Mouse (Mus musculus): ENCODE results near the gene Insyn1.

The Insyn1 gene

DNA sequence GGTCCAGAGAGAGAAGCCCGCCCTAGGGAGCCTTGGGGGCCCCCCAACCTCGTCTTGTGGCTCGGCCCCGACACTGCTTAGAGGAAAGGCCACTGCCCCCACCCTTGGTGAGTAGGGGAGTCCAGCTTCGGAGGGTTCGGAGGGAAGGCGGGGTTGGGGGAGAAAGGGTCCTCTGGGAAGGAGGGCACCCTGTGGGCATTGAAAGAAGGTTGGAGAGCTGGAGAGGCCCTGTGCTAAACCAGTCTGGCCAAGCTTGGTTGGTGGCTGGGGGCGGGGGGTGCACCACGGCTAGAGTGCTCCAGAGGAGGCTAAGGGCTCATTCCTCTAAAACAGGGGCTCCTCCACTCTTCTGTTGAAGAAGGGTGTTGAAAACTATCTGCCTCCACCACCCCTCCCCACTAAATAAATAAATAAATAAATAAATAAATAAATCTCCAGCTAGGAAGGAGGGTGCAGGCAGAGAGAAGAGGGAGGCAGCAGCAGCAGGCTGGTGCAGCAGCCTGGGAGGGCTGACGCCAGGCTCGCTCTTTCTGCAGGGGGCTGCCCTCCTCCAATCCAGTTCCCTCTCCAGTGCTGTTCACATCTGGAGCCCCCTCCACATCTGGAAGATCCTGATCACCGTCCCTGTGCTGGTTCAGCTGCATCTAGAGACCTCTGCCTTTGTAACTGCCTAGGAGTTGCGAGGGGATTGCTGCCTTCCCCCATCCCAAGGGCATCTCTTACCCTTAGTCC, 896 bp downstream of the Insyn1 start:
- no peak for DNase-seq (ENCODE audit: low read depth)

DNA sequence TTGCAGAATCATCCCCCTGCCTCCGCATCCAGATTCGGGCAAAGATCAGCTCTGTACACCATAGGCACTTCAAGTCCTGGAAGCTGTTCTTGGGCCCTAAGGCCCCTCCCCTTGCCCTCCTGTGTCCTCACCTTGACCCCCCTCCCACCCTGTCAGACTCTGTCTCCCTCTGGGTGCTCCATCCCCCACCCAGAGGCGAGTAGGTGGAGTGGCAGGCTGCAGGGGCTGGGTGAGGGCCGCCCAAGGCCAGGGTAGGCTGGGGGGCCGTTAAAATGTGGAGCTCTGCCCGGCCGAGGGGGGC, 1.4 kb downstream of the Insyn1 start:
- DNase-seq (ENCODE audit: low read depth): no peak

DNA sequence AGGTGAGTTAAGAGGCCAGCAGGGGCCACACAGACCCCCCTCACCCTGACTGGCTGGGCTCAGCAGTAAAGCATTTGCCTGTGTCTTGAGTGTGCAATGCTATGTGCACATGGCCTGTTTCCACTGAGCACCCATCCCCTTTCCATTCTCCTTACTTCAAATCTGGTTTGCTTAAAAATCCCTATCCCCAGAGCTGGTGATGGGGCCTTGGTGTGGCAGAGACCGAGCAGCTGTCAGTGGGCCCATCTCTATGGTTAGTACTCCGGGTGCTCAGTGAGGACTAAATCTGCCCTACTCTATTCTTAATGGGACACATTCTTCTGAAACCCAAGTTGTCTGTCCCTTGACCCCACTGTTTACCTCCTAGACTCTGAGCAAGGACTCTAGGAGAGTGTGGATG, 2.0 kb downstream of the Insyn1 start:
- no peak for DNase-seq (ENCODE audit: low read depth)

DNA sequence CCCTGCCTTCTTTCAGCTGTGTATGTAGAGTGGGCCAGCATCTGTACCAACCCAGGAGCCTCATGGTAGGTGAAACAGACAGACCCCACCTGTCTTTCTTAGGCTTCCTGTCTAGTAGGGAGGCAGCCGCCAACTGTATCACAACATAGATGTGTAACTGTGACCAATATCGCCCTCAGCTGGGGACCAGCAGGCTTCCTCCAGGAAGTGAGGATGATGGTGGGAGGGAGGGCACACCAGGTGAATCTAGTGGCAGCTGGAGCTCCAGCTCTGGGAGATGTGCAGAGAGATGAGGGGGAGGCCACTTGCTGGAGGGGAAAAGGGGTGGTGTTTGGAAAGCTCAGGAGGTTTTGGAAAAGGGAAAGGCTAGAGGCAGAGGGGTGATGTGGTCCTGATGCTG, 6.6 kb downstream of the Insyn1 start:
- DNase-seq (ENCODE audit: low read depth): no peak

DNA sequence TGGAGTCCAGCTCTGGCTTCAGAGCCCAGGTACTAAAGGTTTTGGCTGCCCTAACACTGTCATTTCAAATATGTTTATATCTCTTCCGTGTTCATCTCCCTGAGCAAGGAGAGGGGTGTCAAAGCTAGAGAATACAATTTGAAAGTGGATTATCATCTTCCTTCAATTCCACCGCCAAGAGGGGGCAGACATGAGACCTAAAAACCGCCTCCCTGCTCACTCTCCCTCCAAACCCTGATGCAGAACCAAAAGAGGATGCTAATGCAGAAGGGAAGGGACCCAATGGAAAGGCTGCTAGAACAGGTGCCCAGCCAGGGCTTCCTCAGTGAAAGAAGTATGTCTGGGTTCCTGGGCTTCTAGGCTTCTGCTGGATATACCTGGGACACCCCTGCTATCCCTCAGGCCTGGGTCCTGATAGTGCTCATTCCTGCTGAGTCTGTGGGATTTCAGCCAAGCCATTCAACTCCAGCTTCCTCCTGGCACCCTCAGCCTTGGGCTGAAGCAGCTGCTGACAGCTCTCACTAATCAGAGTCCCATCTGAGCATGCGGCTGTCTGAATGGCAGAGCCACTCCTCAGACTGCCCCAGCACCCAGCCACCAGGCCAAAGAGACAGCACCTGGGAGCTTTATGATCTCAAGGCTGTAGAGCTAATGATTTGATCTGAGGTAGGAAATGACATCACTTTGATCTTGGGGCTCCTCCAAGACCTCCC, 8.2 kb downstream of the Insyn1 start:
- DNase-seq (ENCODE audit: low read depth): no peak

DNA sequence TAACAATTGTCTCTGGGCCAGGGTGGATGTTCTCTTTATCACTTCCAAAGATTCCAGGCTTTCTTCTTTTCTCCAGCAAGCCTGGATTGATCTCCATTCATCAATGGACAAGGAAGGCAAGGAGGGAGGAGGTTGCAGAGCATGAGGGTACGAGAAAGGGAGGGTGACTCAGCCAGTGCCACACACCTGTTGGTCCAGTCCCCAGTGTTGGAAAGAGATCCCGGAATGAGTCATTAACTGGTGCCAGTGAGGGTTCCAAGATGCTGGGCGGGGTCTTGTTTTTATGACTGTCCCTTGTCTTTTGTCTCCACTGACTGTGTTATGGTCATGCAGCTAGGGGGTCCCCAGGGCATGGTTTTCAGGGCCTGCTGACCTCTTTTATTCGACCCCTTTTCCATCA, 9.5 kb downstream of the Insyn1 start:
- DNase-seq (ENCODE audit: low read depth): no peak

DNA sequence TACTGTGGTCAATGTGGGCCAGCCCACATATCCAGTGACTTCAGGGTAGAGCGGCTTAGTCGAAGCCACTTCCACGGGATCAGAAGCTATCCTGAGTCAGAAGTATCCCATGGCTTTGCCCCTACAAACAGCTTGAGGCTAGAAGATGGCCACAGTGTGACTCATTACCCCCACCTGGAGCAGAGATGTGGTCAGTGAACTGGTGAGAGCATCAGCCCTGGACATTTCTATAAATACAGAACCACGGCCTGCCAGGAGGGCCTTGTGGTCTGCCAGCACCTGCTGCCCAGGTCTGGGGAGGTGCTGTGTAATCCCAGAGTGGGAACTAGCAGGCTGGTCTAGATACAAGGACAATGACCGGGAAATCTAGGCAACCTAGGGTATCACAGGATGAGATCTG, 12.5 kb downstream of the Insyn1 start:
- DNase-seq (ENCODE audit: low read depth): no peak

DNA sequence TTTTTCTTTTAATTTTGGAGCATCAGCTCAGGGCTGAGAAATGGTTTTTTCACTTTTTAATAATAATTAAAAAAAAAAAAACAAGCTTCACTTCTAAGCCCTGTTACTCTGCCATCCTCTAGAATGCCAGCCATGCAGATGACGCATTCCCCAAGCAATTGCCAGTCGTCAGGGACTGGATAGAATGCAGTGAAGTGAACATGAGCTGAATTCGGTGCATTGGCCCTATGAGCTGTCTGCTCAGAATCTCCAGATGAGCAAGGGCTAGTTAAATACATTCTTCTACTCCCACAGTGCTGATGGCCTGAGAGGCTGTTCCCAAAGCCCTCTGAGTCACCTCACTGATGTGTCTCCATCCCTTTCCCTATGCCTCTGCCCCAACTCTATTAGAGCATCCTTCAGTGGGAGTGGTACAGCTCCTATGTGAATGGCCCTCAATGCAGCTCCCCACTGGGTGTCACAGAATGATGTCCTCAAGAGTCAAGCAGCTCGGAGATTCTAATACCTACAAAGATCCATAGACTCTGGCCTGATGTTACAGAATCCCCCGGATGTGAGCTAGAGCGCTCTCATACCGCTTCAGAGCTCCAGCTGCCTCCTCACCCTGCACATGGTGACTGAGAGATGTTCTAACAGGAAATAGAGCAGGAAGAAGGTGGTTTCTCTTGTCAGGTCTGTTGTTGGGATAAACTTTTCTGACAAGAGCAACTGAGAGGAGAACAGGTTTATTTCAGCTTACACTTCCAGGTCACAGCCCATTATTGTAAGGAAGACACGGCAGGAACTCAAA, 19.0 kb downstream of the Insyn1 start:
- no peak for DNase-seq (ENCODE audit: low read depth)

DNA sequence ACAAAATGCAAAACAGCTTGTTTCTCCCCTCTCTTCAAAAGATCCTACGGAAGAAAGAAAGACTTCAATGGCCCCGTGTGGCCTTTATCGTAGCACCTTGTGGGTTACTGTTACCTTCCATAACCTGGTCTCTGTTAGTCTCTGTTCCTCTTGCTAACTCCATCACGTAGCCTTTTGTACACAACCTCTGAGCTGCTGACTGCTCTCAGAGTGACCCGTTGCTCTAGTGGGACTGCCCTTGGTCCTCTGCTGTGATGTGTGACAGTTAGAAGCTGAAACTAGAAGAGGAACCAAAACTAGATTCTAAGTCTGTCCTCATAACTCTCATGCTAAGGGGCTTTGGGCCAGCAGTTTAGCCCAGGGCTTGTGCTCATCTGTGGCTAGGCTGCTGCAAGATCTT, 22.0 kb downstream of the Insyn1 start:
- DNase-seq (ENCODE audit: low read depth): no peak

DNA sequence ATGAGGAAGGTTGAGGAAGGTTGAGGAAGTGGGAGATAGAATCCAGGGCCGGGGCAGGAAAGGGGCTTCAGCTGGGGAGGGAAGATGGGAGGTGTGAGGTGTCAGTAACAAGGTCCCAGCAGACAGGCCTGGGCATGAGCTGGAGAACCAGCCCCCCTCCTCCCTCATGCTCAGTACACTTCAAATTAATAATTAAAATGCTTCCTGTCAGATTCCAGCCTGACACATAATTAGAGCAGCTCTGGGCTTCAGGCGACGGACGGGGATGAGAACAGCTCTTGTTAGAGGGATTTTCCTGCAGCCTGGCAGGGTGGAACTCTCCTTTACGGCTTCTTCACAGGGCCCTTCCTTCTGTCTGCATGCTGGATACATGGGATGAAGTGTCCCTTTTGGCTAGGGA, 25.3 kb downstream of the Insyn1 start:
- DNase-seq (ENCODE audit: low read depth): no peak

DNA sequence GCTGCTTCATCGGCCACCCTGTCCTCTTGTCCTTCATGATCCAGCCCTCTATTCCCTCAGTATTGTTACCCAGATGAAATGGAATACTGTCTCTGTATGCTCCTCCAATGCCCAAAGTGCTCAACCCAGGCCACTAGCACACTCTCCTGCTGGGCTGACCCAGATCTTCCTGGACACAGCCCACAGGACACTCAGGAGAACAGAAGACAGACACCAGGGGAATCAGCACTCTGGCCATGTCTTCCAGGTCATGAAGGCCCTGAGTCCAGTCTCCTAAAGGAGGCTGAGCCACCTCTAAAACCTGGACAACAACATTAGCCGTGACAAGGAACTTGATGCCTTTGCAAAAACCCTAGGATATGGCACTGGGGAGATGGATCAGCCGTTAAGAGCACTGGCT, 28.1 kb downstream of the Insyn1 start:
- no peak for DNase-seq (ENCODE audit: low read depth)

DNA sequence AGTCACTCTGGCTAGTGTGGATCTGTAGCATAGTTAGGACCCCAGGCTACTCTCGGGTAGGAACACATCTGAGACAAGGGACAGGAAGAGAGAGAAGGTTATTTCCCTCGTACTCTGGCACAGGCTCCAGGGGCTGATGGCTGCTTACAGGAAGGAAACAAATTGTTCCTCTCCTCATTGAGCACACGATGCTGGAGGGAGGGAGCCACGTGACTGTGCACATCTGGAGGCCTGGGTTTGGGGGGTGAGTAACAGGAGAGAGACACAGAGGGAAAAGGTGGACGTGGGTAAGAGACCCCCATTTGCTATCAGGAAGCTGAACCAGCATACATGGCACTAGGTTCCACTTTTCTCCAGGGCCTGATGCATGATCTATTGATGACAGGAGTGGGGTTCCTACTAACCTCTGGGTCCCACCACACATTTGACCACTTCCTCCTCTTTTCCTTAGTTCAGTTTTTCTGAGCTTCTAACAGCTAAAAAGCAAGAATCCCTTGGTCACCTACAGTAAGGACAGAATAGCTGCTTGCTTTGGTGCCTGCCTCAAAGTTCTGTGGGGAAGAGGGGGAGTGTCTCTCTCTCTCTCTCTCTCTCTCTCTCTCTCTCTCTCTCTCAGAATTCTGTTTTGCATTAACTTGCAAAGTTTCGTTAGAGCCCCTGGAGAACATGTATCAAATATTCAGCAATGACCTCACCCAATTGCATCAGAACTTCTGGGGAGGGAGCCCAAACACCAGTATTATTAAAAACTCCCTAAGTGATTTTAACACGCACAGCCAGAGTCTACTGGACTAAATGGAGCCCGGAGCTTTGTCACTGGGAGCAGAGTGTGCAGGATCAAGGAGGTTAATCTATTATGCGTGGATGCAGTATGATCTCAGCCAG, 29.7 kb downstream of the Insyn1 start:
- no peak for DNase-seq (ENCODE audit: low read depth)

DNA sequence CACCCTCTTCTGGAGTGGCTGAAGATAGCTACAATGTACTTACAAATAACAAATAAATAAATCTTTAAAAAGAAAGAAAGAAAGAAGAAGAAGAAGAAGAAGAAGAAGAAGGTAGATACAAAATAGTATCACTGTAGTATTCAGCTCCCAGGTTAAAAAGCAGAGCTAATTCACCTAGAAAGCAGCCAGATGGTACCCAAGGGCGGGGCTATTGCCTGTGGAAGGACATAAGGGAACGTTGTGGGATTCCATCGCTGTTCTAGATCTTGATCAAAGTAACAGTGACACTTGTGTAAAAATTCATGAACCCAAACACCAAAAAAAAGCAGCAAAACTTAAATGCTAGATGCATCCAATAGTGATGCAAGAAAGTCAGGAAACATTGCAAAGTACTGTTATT, 31.6 kb downstream of the Insyn1 start:
- no peak for DNase-seq (ENCODE audit: low read depth)

DNA sequence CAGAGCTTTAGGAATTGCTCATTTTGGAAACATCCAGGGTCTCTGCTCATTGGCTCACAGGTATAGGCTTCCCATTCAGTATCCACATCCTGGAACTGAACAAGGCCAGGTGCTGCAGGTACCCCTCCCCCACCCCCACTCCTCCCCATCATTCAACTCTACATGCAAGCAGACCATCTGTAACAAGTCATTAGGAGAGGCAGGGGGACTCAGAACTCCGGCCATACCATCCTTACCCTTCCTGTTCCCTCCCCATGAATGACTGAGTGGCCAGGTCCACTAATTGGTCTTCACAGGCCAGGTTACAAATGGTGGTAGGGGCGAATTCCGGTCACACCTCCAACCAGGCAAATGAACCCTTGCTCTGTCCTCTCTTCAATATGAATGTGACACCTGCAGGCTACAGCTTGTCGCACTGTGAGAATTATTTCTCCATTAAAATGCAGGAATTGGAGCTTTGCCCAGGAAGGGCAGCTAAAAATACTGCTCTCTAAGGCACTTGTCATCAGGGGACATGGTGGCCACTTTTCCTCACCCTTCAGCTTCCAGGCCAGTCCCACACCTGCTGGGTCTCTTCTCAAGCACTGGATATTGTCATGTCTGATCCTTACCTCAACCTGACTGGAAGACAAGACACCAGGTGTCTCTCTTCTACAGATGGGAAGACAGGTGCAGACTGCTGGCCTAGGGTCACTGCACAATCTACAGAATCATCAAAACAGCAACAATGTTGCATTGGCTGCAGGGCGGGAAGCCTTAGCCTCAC, 32.6 kb downstream of the Insyn1 start:
- DNase-seq (ENCODE audit: low read depth): no peak

DNA sequence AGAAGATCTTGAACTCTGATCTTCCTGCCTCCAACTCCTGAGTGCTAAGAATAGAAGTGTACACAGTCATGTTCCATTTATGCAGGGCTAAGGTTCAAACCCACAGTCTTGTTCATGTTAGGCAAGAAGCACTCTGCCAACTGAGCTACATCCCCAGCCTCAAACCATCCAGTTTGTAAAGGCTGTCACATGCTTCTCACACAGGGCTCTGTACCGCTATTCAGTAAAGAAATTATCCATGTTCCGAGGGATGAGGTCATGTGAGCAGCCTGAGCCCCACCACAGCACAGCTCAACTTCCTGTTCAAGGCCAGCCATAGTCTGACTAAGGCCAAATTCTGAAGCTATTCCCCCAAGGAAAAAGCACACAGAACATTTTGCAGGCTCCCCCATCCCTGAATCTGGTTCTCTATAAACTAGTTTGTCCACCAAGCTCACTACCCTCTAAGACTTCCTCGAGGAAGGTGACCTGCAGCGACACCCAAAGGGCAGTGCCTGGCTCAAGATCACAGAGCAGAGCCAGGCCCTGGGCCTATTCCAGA, 33.5 kb downstream of the Insyn1 start:
- DNase-seq (ENCODE audit: low read depth): peak; percentile 86

DNA sequence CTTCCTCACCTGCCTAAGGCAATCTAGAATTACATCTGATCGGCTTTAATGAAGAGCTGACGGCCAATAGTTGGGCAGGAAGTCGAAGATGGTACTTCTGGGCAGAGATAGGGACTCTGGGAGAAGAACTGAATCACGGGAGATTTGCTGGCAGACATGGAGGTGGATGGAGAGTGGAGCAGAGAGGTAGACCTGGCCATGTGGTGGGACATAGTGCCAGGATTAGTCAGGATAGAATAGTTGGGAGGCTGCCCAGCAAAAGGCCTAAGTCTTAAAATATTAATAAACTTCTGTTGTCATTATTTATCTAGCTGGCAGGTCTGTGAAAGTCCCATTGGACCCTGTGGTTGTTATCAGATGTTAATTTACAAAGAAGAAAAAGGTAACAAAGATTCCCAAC, 36.7 kb downstream of the Insyn1 start:
- DNase-seq (ENCODE audit: low read depth): no peak

DNA sequence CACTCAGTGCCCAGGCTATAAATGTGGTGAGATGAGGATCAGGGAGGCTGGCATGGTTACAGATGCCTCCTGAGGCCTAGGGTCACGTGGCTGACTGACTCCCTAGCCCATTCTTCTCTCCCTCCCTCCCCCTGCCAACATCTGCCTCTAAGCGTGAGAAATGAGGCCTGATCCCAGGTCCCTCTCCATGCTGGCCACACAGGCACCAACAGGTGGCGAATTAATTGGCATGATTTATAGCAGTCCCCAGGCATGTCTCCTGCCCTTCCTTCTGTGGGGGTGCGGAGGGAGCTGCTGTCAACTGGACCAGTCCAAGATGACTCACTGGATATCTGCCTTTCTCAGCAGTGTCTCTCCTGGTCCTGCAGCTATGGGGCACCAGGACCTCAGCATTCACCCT, 39.4 kb downstream of the Insyn1 start:
- no peak for DNase-seq (ENCODE audit: low read depth)

DNA sequence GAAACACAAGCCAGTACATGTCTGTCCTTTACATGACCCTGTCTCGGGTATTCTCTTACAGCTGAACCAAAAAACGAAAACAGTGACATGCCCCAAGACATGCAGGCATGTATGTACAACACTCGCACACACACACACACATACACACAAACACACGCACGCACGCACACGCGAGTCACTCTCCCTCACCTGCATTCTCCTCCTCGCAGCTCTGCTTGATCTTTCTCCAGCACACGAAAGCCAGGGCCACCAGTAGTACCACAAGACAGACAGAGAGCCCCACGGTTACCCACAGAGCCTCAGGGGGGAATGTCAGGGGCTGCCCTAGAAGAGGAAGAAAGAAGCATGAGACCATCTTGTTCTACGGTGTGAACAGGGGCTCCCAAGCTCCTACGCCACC, 42.0 kb downstream of the Insyn1 start:
- no peak for DNase-seq (ENCODE audit: low read depth)

DNA sequence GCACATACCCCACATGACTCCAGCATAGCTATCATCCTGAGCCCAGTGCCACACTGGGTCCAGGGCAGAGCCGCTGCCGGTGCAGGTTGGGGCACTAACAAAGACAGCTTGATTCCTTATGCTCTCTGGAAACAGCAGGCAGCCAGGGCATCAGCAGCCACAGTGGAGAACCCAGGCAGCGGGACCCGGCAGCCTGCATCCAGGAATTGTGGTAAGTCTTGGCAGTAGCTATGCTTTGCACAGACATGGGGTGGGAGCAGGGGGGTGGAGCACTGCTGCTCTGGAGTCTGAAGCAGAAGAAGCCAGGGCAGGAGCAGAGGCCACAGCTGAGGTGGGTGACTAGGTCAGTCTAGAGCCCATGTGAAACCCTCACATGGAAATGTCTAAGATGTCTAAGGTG, 43.8 kb downstream of the Insyn1 start:
- DNase-seq (ENCODE audit: low read depth): no peak

DNA sequence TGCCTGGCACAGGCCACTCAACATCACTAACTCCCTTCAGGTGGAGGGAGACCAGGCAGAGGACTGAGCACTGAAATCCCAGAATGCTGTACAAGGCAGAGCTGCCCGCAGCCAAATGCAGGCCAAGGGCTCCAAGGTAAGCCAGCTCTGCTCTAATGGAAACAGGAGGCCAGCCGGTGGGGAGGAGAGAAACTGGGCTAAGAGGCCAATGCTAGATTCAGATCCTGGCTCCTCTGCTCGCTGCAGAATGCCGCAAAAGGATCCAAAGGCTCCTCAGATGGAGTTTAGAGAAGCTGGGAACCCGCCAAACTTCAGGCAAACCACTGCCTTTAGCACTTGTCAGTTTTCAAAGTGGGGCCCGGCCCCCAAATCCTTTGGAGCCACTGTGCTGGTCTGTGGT, 44.9 kb downstream of the Insyn1 start:
- no peak for DNase-seq (ENCODE audit: low read depth)

DNA sequence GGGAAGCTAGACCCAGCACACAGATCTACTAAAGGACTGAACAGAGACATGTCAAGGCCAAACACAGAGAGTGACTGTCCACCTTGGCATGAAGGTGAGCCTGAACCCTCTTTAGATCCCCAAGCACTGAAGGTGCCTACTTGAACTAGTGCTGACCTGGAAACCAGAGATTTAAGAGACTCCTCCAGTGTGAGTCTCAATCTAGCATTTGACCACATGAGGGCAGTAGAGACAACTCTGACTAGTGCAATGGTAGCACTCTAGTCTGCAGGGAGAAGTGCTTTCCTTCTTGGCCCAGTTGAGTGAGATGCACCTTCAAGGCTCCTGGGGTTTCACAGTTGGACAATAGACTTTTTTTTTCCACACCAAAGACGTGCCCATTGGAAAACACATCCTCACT, 46.4 kb downstream of the Insyn1 start:
- DNase-seq (ENCODE audit: low read depth): no peak

Measured in fibroblast of lung, adult 2 months (primary cell).